Mouse (Mus musculus): Measurements from ENCODE around the gene Rnf115. TPM values are rescaled to one million over a fixed set of nuclear protein-coding genes. Genes with fewer than 3 reads are reported as not detected.

Gene Rnf115
- polyA plus RNA-seq, 1 experiment from 2014 or later: 36.9 TPM

- no peak overlapping the region for H3K9ac ChIP-seq
- H3K9me3 ChIP-seq: 0 out of 2 replicates have a peak, but pooled peaks cover 2% of the 10 kb centered on the region
- no peak overlapping the region for H3K4me2 ChIP-seq
- H3K27me3 ChIP-seq (replicated peaks): peaks cover 14% of the 10 kb centered on the region
- no peak for ATAC-seq (ENCODE audit: extremely low read depth, insufficient number of reproducible peaks, low FRiP score, low TSS enrichment)
- H3K27ac ChIP-seq (replicated peaks): no peak overlapping the region
- WGBS: 70% methylated on average over 6 of the region's 6 CpGs
- H3K4me1 ChIP-seq: no peaks in the 10 kb centered on the region
- H3K4me3 ChIP-seq: no peak overlapping the region
- H3K36me3 ChIP-seq: no peaks in the 10 kb centered on the region
Observed at GRCm38 (mm10) chr3:96820116-96820915, 92.9 kb downstream of the Rnf115 start.

- Histone ChIP-seq H3K27me3 (replicated peaks) (0 out of 2 replicates have a peak, but pooled peaks cover 6% of the 10 kb centered on the region), H3K4me1 (no peaks in the 10 kb centered on the region), H3K4me2 (no peak overlapping the region), H3K9ac (no peak overlapping the region), H3K4me3 (no peak overlapping the region), H3K36me3 (no peaks in the 10 kb centered on the region), H3K27ac (replicated peaks) (no peak overlapping the region), H3K9me3 (0 out of 2 replicates have a peak, but pooled peaks cover 2% of the 10 kb centered on the region)
- 77% methylated on average over 4 of the region's 4 CpGs for WGBS
- ATAC-seq (ENCODE audit: extremely low read depth, insufficient number of reproducible peaks, low FRiP score, low TSS enrichment): no peak
Observed at GRCm38 (mm10) chr3:96821581-96821980, 94.1 kb downstream of the Rnf115 start.

GRCm38 (mm10) chr3:96823701-96824100, 96.2 kb downstream of the Rnf115 start:
- H3K36me3 ChIP-seq: no peaks in the 10 kb centered on the region
- H3K4me2 ChIP-seq: no peak overlapping the region
- no peaks in the 10 kb centered on the region for H3K9me3 ChIP-seq
- H3K4me1 ChIP-seq: no peaks in the 10 kb centered on the region
- 69% methylated on average over 3 of the region's 3 CpGs for WGBS
- ATAC-seq (ENCODE audit: extremely low read depth, insufficient number of reproducible peaks, low FRiP score, low TSS enrichment): no peak
- no peaks in the 10 kb centered on the region for H3K27me3 ChIP-seq (replicated peaks)
- H3K4me3 ChIP-seq: no peak overlapping the region
- no peak overlapping the region for H3K9ac ChIP-seq
- no peak overlapping the region for H3K27ac ChIP-seq (replicated peaks)

- H3K27ac ChIP-seq (replicated peaks): no peak overlapping the region
- H3K4me2 ChIP-seq: no peak overlapping the region
- no peak overlapping the region for H3K4me3 ChIP-seq
- 81% methylated on average over 12 of the region's 12 CpGs for WGBS
- peaks cover 7% of the 10 kb centered on the region; the same call in 1 of the 2 replicates for H3K27me3 ChIP-seq (replicated peaks)
- no peaks in the 10 kb centered on the region for H3K36me3 ChIP-seq
- H3K9ac ChIP-seq: no peak overlapping the region
- no peaks in the 10 kb centered on the region for H3K4me1 ChIP-seq
- no peak for ATAC-seq (ENCODE audit: extremely low read depth, insufficient number of reproducible peaks, low FRiP score, low TSS enrichment)
- no peaks in the 10 kb centered on the region for H3K9me3 ChIP-seq
Observed at GRCm38 (mm10) chr3:96824614-96825013, 97.2 kb downstream of the Rnf115 start.

- Histone ChIP-seq H3K4me3 (no peak overlapping the region), H3K36me3 (no peaks in the 10 kb centered on the region), H3K4me1 (no peaks in the 10 kb centered on the region), H3K4me2 (no peak overlapping the region), H3K27me3 (replicated peaks) (peaks cover 13% of the 10 kb centered on the region; the same call in 1 of the 2 replicates), H3K9ac (no peak overlapping the region), H3K9me3 (no peaks in the 10 kb centered on the region), H3K27ac (replicated peaks) (no peak overlapping the region)
- 41% methylated on average over 11 of the region's 11 CpGs for WGBS
- no peak for ATAC-seq (ENCODE audit: extremely low read depth, insufficient number of reproducible peaks, low FRiP score, low TSS enrichment)
Observed at GRCm38 (mm10) chr3:96825261-96825660, 97.8 kb downstream of the Rnf115 start.

- H3K9me3 ChIP-seq: no peaks in the 10 kb centered on the region
- no peak overlapping the region for H3K27ac ChIP-seq (replicated peaks)
- H3K27me3 ChIP-seq (replicated peaks): peaks cover 18% of the 10 kb centered on the region; the same call in 1 of the 2 replicates
- no peaks in the 10 kb centered on the region for H3K4me1 ChIP-seq
- H3K4me3 ChIP-seq: no peak overlapping the region
- ATAC-seq (ENCODE audit: extremely low read depth, insufficient number of reproducible peaks, low FRiP score, low TSS enrichment): no peak
- no peaks in the 10 kb centered on the region for H3K36me3 ChIP-seq
- WGBS: 32% methylated on average over 15 of the region's 15 CpGs
- peak overlapping the region; percentile 26 for H3K4me2 ChIP-seq
- H3K9ac ChIP-seq: no peak overlapping the region; the same call in 1 of the 2 replicates
Observed at GRCm38 (mm10) chr3:96828308-96828864, 100.9 kb downstream of the Rnf115 start.

GRCm38 (mm10) chr3:96828984-96829383, 101.5 kb downstream of the Rnf115 start, which contains the start of the genes Pdzk1 and Cd160:
Gene Pdzk1, plus strand, starts transcription at chr3:96829284.
Gene Cd160, minus strand, starts transcription at chr3:96829351.
- Histone ChIP-seq H3K27me3 (replicated peaks) (peaks cover 18% of the 10 kb centered on the region; the same call in 1 of the 2 replicates), H3K27ac (replicated peaks) (no peak within 1 kb of the TSS), H3K4me2 (peak within 1 kb of the TSS; percentile 26), H3K9ac (no peak within 1 kb of the TSS; the same call in 1 of the 2 replicates), H3K4me3 (no peak within 1 kb of the TSS), H3K9me3 (no peaks in the 10 kb centered on the region), H3K4me1 (no peaks in the 10 kb centered on the region), H3K36me3 (no peaks in the 10 kb centered on the region)
- WGBS: 53% methylated on average over 1 of the region's 1 CpGs
- ATAC-seq (ENCODE audit: extremely low read depth, insufficient number of reproducible peaks, low FRiP score, low TSS enrichment): no peak

- no peak overlapping the region for H3K4me3 ChIP-seq
- H3K36me3 ChIP-seq: no peaks in the 10 kb centered on the region
Observed at GRCm38 (mm10) chr3:96829856-96830255, 102.4 kb downstream of the Rnf115 start.

GRCm38 (mm10) chr3:96832930-96833329, 105.5 kb downstream of the Rnf115 start:
- peaks cover 18% of the 10 kb centered on the region; the same call in 1 of the 2 replicates for H3K27me3 ChIP-seq (replicated peaks)
- H3K4me1 ChIP-seq: no peaks in the 10 kb centered on the region
- no peak for ATAC-seq (ENCODE audit: extremely low read depth, insufficient number of reproducible peaks, low FRiP score, low TSS enrichment)
- no peak overlapping the region for H3K27ac ChIP-seq (replicated peaks)
- no peak overlapping the region for H3K4me3 ChIP-seq
- H3K36me3 ChIP-seq: no peaks in the 10 kb centered on the region
- no peak overlapping the region for H3K4me2 ChIP-seq
- no peak overlapping the region for H3K9ac ChIP-seq
- no peaks in the 10 kb centered on the region for H3K9me3 ChIP-seq
- 35% methylated on average over 5 of the region's 5 CpGs for WGBS

More at GRCm38 (mm10) chr3:96829856-96830255, 102.4 kb downstream of the Rnf115 start:
- Histone ChIP-seq H3K9ac (no peak overlapping the region), H3K27ac (replicated peaks) (no peak overlapping the region), H3K4me2 (no peak overlapping the region), H3K4me1 (no peaks in the 10 kb centered on the region), H3K9me3 (no peaks in the 10 kb centered on the region), H3K27me3 (replicated peaks) (peaks cover 18% of the 10 kb centered on the region; the same call in 1 of the 2 replicates)
- WGBS: 74% methylated on average over 10 of the region's 10 CpGs
- ATAC-seq (ENCODE audit: extremely low read depth, insufficient number of reproducible peaks, low FRiP score, low TSS enrichment): no peak

GRCm38 (mm10) chr3:96834587-96835348, 107.3 kb downstream of the Rnf115 start:
- H3K27me3 ChIP-seq (replicated peaks): peaks cover 9% of the 10 kb centered on the region; the same call in 1 of the 2 replicates
- 68% methylated on average over 7 of the region's 7 CpGs for WGBS

GRCm38 (mm10) chr3:96836414-96836813, 109.0 kb downstream of the Rnf115 start:
- Histone ChIP-seq H3K36me3 (no peaks in the 10 kb centered on the region), H3K9me3 (no peaks in the 10 kb centered on the region), H3K9ac (no peak overlapping the region), H3K27me3 (replicated peaks) (no peaks in the 10 kb centered on the region), H3K4me3 (no peak overlapping the region), H3K27ac (replicated peaks) (no peak overlapping the region), H3K4me1 (no peaks in the 10 kb centered on the region), H3K4me2 (no peak overlapping the region)
- ATAC-seq (ENCODE audit: extremely low read depth, insufficient number of reproducible peaks, low FRiP score, low TSS enrichment): no peak
- WGBS: 33% methylated on average over 2 of the region's 2 CpGs

More at GRCm38 (mm10) chr3:96834587-96835348, 107.3 kb downstream of the Rnf115 start:
- no peaks in the 10 kb centered on the region for H3K36me3 ChIP-seq
- H3K4me2 ChIP-seq: no peak overlapping the region
- no peak for ATAC-seq (ENCODE audit: extremely low read depth, insufficient number of reproducible peaks, low FRiP score, low TSS enrichment)
- no peak overlapping the region for H3K9ac ChIP-seq
- no peaks in the 10 kb centered on the region for H3K9me3 ChIP-seq
- no peaks in the 10 kb centered on the region for H3K4me1 ChIP-seq
- H3K27ac ChIP-seq (replicated peaks): no peak overlapping the region
- no peak overlapping the region for H3K4me3 ChIP-seq
